Mouse (Mus musculus) MEL (cell line): ENCODE measurements around the gene Guca1a. TPM values are rescaled to one million over a fixed set of nuclear protein-coding genes. Genes with fewer than 3 reads are reported as not detected.

Experiments
- DNase-seq: peaks from one replicate; pipeline ENCODE4 v3.0.0; 2011; ENCODE audit warnings: low read depth, low spot score
- H3K27ac ChIP-seq: 2 replicates; pipeline ENCODE4 v1.5.1; 2012; ENCODE audit warnings: low read depth, mild to moderate bottlenecking, control low read depth, low read length, moderate library complexity; ENCODE audit not compliant: control insufficient read depth
- H3K27me3 ChIP-seq, 2 experiments: fragments of 150-350 bp in 1 of 2; sonication (generic) in 1 of 2; 2 replicates each; pipeline ENCODE4 v1.6.1; 2012; ENCODE audit warnings: low read length in 2 of 2, mild to moderate bottlenecking in 2 of 2, improper control_type of control experiment in 1 of 2, moderate library complexity in 1 of 2; ENCODE audit not compliant: insufficient read depth in 2 of 2, control insufficient read depth in 1 of 2
- H3K36me3 ChIP-seq, 2 experiments: 2 replicates each; pipeline ENCODE4 v1.6.1; 2012 to 2014; ENCODE audit warnings: low read length in 2 of 2, improper control_type of control experiment in 1 of 2, inconsistent platforms in 1 of 2, mild to moderate bottlenecking in 1 of 2; ENCODE audit not compliant: insufficient read depth in 2 of 2, control insufficient read depth in 1 of 2
- H3K4me1 ChIP-seq, 2 experiments: fragments of 150-350 bp in 1 of 2; sonication (generic) in 1 of 2; 2 replicates each; pipeline ENCODE4 v1.6.1; 2012; ENCODE audit warnings: low read length in 2 of 2, improper control_type of control experiment in 1 of 2, mild to moderate bottlenecking in 1 of 2; ENCODE audit not compliant: insufficient read depth in 2 of 2, control insufficient read depth in 1 of 2
- H3K4me3 ChIP-seq, 2 experiments: fragments of 150-350 bp in 1 of 2; sonication (generic) in 1 of 2; 2 replicates each; pipeline ENCODE4 v1.5.1; 2012; ENCODE audit warnings: low read depth in 2 of 2, low read length in 2 of 2, mild to moderate bottlenecking in 2 of 2, moderate library complexity in 2 of 2, control low read depth in 1 of 2, improper control_type of control experiment in 1 of 2; ENCODE audit not compliant: control insufficient read depth in 1 of 2, insufficient read depth in 1 of 2
- H3K79me2 ChIP-seq: 2 replicates; pipeline ENCODE4 v1.6.1; 2012; ENCODE audit warnings: mild to moderate bottlenecking, low read length, moderate library complexity; ENCODE audit not compliant: control insufficient read depth, poor library complexity, insufficient read depth
- H3K9ac ChIP-seq: 2 replicates; pipeline ENCODE4 v1.6.1; 2012; ENCODE audit warnings: low read depth, mild to moderate bottlenecking, control low read depth, low read length, moderate library complexity; ENCODE audit not compliant: control insufficient read depth, poor library complexity, severe bottlenecking
- H3K9me3 ChIP-seq: fragments of 150-350 bp; sonication (generic); replicated peaks from 2 replicates; pipeline ENCODE4 v1.6.1; 2012; ENCODE audit warnings: mild to moderate bottlenecking, low read length, improper control_type of control experiment, moderate library complexity; ENCODE audit not compliant: insufficient read depth
- BHLHE40 ChIP-seq: IDR thresholded peaks from 2 replicates; pipeline ENCODE4 v1.6.1; 2012; ENCODE audit warnings: low read depth, mild to moderate bottlenecking, inconsistent platforms, low read length, improper control_type of control experiment, borderline replicate concordance
- CHD1 ChIP-seq: IDR thresholded peaks from 2 replicates; pipeline ENCODE4 v1.6.1; 2012; ENCODE audit warnings: low read depth, mild to moderate bottlenecking, inconsistent platforms, low read length, improper control_type of control experiment
- CHD2 ChIP-seq: IDR thresholded peaks from 2 replicates; pipeline ENCODE4 v1.6.1; 2011; ENCODE audit warnings: low read length, improper control_type of control experiment
- EP300 ChIP-seq, 2 experiments: IDR thresholded peaks; 2 replicates each; pipeline ENCODE4 v1.6.1; 2011; ENCODE audit warnings: improper control_type of control experiment in 2 of 2, low read length in 2 of 2, low read depth in 1 of 2, mild to moderate bottlenecking in 1 of 2
- ETS1 ChIP-seq: IDR thresholded peaks from 2 replicates; pipeline ENCODE4 v1.6.1; 2012; ENCODE audit warnings: low read depth, mild to moderate bottlenecking, inconsistent platforms, low read length, improper control_type of control experiment, moderate library complexity
- GABPA ChIP-seq: IDR thresholded peaks from 2 replicates; pipeline ENCODE4 v1.6.1; 2012; ENCODE audit warnings: low read depth, mild to moderate bottlenecking, inconsistent platforms, low read length, improper control_type of control experiment, moderate library complexity
- JUND ChIP-seq: IDR thresholded peaks from 2 replicates; pipeline ENCODE4 v1.6.1; 2011; ENCODE audit warnings: low read depth, mild to moderate bottlenecking, improper control_type of control experiment, low read length
- MAX ChIP-seq: IDR thresholded peaks from 2 replicates; pipeline ENCODE4 v1.6.1; 2011; ENCODE audit warnings: low read length, improper control_type of control experiment
- MAZ ChIP-seq: IDR thresholded peaks from 2 replicates; pipeline ENCODE4 v1.6.1; 2012; ENCODE audit warnings: low read depth, mild to moderate bottlenecking, inconsistent platforms, low read length, improper control_type of control experiment
- MXI1 ChIP-seq: IDR thresholded peaks from 2 replicates; pipeline ENCODE4 v1.6.1; 2011; ENCODE audit warnings: mild to moderate bottlenecking, low read depth, low read length, improper control_type of control experiment
- MYB ChIP-seq: IDR thresholded peaks from 2 replicates; pipeline ENCODE4 v1.6.1; 2011; ENCODE audit warnings: mild to moderate bottlenecking, low read depth, low read length, improper control_type of control experiment
- MYC ChIP-seq: IDR thresholded peaks from 2 replicates; pipeline ENCODE4 v1.6.1; 2011; ENCODE audit warnings: low read depth, mild to moderate bottlenecking, low read length, improper control_type of control experiment, moderate library complexity
- NELFE ChIP-seq: IDR thresholded peaks from 2 replicates; pipeline ENCODE4 v1.6.1; 2011; ENCODE audit warnings: low read depth, low read length, improper control_type of control experiment
- NRF1 ChIP-seq: IDR thresholded peaks from 2 replicates; pipeline ENCODE4 v1.6.1; 2014; ENCODE audit warnings: low read depth, mild to moderate bottlenecking, inconsistent platforms, low read length, improper control_type of control experiment, moderate library complexity; ENCODE audit not compliant: poor library complexity, insufficient read depth, severe bottlenecking
- POLR2A ChIP-seq, 2 experiments: IDR thresholded peaks; 2 replicates each; pipeline ENCODE4 v1.6.1; 2011 to 2012; ENCODE audit warnings: low read length in 2 of 2, mild to moderate bottlenecking in 2 of 2, control low read depth in 1 of 2, improper control_type of control experiment in 1 of 2, low read depth in 1 of 2, moderate library complexity in 1 of 2; ENCODE audit not compliant: control insufficient read depth in 1 of 2, insufficient read depth in 1 of 2, poor library complexity in 1 of 2
- POLR2AphosphoS2 ChIP-seq: IDR thresholded peaks from 2 replicates; pipeline ENCODE4 v1.6.1; 2011; ENCODE audit warnings: low read length, improper control_type of control experiment
- RAD21 ChIP-seq: IDR thresholded peaks from 2 replicates; pipeline ENCODE4 v1.6.1; 2011; ENCODE audit warnings: mild to moderate bottlenecking, low read depth, low read length, improper control_type of control experiment
- RCOR1 ChIP-seq: IDR thresholded peaks from 2 replicates; pipeline ENCODE4 v1.6.1; 2012; ENCODE audit warnings: low read depth, mild to moderate bottlenecking, inconsistent platforms, low read length, improper control_type of control experiment
- SIN3A ChIP-seq: IDR thresholded peaks from 2 replicates; pipeline ENCODE4 v1.6.1; 2012; ENCODE audit warnings: low read length, improper control_type of control experiment, inconsistent platforms
- SMC3 ChIP-seq: IDR thresholded peaks from 2 replicates; pipeline ENCODE4 v1.6.1; 2011; ENCODE audit warnings: low read depth, low read length, improper control_type of control experiment
- TBP ChIP-seq: IDR thresholded peaks from 2 replicates; pipeline ENCODE4 v1.8.0; 2011; ENCODE audit warnings: low read depth, low read length, improper control_type of control experiment
- TCF12 ChIP-seq: IDR thresholded peaks from 2 replicates; pipeline ENCODE4 v1.6.1; 2014; ENCODE audit warnings: low read depth, mild to moderate bottlenecking, inconsistent platforms, low read length, improper control_type of control experiment, moderate library complexity
- UBTF ChIP-seq: IDR thresholded peaks from 2 replicates; pipeline ENCODE4 v1.6.1; 2012; ENCODE audit warnings: low read depth, mild to moderate bottlenecking, inconsistent platforms, low read length, improper control_type of control experiment, moderate library complexity, borderline replicate concordance; ENCODE audit not compliant: insufficient read depth
- ZKSCAN1 ChIP-seq: IDR thresholded peaks from 2 replicates; pipeline ENCODE4 v1.6.1; 2012; ENCODE audit warnings: low read depth, mild to moderate bottlenecking, inconsistent platforms, low read length, improper control_type of control experiment, moderate library complexity
- ZMIZ1 ChIP-seq: IDR thresholded peaks from 2 replicates; pipeline ENCODE4 v1.6.1; 2012; ENCODE audit warnings: low read depth, mild to moderate bottlenecking, inconsistent platforms, low read length, improper control_type of control experiment, moderate library complexity
- ZNF384 ChIP-seq: IDR thresholded peaks from 2 replicates; pipeline ENCODE4 v1.6.1; 2012; ENCODE audit warnings: low read depth, mild to moderate bottlenecking, inconsistent platforms, low read length, improper control_type of control experiment
- polyA plus RNA-seq, 2 experiments: library from polyadenylated mRNA; stranded (reverse) in 1 of 2; unstranded in 1 of 2; fragments of >175 nt in 1 of 2; fragments of >200 nt in 1 of 2; gene quantifications; 2 replicates each; pipeline versions ENCODE4 v1.2.1 to v1.2.4; 2012; ENCODE audit warnings: low replicate concordance in 2 of 2, low read depth in 1 of 2; ENCODE audit not compliant: insufficient read length in 2 of 2, insufficient read depth in 1 of 2, missing spikeins in 1 of 2
- total RNA-seq: library from RNA; depleted of rRNA; stranded (reverse); fragments of 300-350 nt; gene quantifications from 2 replicates; pipeline ENCODE4 v1.2.3, GENCODE M21; 2012

The Guca1a gene
- total and polyA plus RNA-seq, 3 experiments: 1.5 to 3.2 TPM; not detected in 1

GRCm38 (mm10) chr17:47371451-47371850 lies 28.9 kb downstream of the Guca1a start (continued):
- TF ChIP-seq ZNF384: no peak

DNA sequence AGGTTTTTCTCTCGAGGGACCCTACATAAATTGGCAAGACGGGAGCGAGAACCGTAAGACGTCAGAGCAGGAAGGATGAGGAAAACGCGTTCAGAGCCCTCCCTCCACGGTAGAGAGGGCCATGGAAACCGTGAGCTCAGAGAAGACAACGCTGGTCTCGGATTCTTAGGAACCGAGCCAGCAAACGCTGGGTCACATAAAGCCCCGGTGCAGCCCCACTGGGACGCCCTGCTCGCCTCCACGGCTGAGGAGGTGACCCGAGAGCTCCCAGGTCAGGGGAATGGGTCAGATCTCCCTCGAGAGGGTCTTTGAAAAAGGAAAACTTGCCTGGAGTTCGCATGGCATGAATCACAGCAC lies 31.3 kb downstream of the Guca1a start:
- peaks cover 3 to 14% of the 10 kb centered on the region in 2 experiments; a peak in 2 of 4 replicates for H3K36me3 ChIP-seq
- peak overlapping the region; percentile 91 for H3K9ac ChIP-seq
- no peak for DNase-seq
- no peak for TF ChIP-seq CHD2
- TF ChIP-seq ZMIZ1: 0 out of 2 replicates have a peak, but pooled peaks have one; percentile 8
- TF ChIP-seq POLR2A (IDR thresholded peaks at IDR 0.05; ENCODE audit: control insufficient read depth in 1 of 2, insufficient read depth in 1 of 2, low read depth in 1 of 2, low read length in 2 of 2, poor library complexity in 1 of 2): peak; percentile 8 to 50; a peak in 2 of 4 replicates
- no peak for TF ChIP-seq NELFE
- no peak; the same call in 1 of the 2 replicates for TF ChIP-seq SIN3A
- no peak for TF ChIP-seq BHLHE40
- no peak for TF ChIP-seq MXI1
- no peak for TF ChIP-seq GABPA
- no peak for TF ChIP-seq UBTF
- 0 out of 2 replicates have a peak, but pooled peaks have one; percentile 22 for TF ChIP-seq MYC
- TF ChIP-seq MAX: peak; percentile 6; the same call in 1 of the 2 replicates
- peaks cover 0 to 15% of the 10 kb centered on the region in 2 experiments; a peak in 1 of 4 replicates for H3K4me1 ChIP-seq
- peak overlapping the region; percentile 89 to 93 for H3K4me3 ChIP-seq
- H3K27ac ChIP-seq: peak overlapping the region; percentile 69
- no peaks in the 10 kb centered on the region for H3K27me3 ChIP-seq
- H3K79me2 ChIP-seq: peaks cover 11% of the 10 kb centered on the region
- no peaks in the 10 kb centered on the region for H3K9me3 ChIP-seq

DNA sequence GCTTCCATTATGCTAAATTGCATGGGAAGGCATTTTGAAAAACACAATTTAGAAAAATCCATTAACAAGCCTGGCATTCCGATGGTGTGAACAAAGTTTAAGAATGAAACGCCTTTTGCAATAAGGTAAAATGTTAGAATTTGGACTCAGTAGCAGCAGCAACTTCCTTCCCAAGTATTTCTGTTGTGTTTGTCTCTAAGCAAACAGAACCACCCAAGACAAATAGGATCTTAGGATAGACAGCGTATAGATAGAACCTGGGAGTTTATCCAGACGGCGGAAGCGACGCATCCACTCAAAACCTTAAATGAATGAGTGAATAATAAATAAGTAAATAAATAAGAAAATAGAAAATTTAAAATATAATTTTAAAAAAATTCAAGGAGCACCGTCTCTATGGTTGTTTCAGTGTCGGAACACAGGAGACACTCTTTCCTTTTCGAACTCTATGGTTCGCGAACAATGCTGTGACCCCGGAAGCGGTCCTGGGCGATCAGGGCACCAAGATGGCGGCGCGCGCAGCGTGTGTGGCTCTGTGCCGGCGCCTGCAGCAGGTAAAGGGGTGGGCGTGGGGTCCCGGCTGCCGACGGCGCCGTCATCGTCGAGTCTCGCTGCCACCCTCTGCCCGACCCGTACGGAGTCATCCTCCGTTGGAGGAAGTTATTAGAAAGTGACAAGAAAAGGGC lies 31.8 kb downstream of the Guca1a start, which contains the start of gene Mrps10:
Mrps10 (plus strand) TSS at position 487 of the 686 bp plus-strand sequence.
- DNase-seq: peak; percentile 95
- Histone ChIP-seq H3K27me3 (no peaks in the 10 kb centered on the region), H3K4me3 (peak within 1 kb of the TSS; percentile 89 to 93), H3K9ac (peak within 1 kb of the TSS; percentile 91), H3K36me3 (peaks cover 0 to 14% of the 10 kb centered on the region in 2 experiments; a peak in 2 of 4 replicates), H3K27ac (peak within 1 kb of the TSS; percentile 69), H3K4me1 (peaks cover 0 to 15% of the 10 kb centered on the region in 2 experiments; a peak in 1 of 4 replicates), H3K79me2 (peaks cover 11% of the 10 kb centered on the region), H3K9me3 (no peaks in the 10 kb centered on the region)
- TF ChIP-seq TBP (peak; percentile 82), NRF1 (0 out of 2 replicates have a peak, but pooled peaks have one; percentile 44), EP300 (IDR thresholded peaks at IDR 0.05; ENCODE audit: low read depth in 1 of 2, low read length in 2 of 2) (0 out of 4 replicates have a peak, but pooled peaks of 1 of the 2 experiments have one; percentile 40), JUND (0 out of 2 replicates have a peak, but pooled peaks have one; percentile 21), POLR2AphosphoS2 (peak; percentile 72; the same call in 1 of the 2 replicates), UBTF (no peak), MYB (0 out of 2 replicates have a peak, but pooled peaks have one; percentile 22), CHD1 (no peak), SIN3A (peak; percentile 92), ZMIZ1 (0 out of 2 replicates have a peak, but pooled peaks have one; percentile 76), SMC3 (0 out of 2 replicates have a peak, but pooled peaks have one; percentile 17), MYC (peak; percentile 90), RAD21 (no peak), TCF12 (peak; percentile 83), ZKSCAN1 (no peak), MAZ (no peak; the same call in 1 of the 2 replicates), ETS1 (peak; percentile 33; the same call in 1 of the 2 replicates), POLR2A (IDR thresholded peaks at IDR 0.05; ENCODE audit: control insufficient read depth in 1 of 2, insufficient read depth in 1 of 2, low read depth in 1 of 2, low read length in 2 of 2, poor library complexity in 1 of 2) (peak; percentile 90 to 93), RCOR1 (0 out of 2 replicates have a peak, but pooled peaks have one; percentile 47), GABPA (peak; percentile 76; the same call in 1 of the 2 replicates)
